Mouse (Mus musculus) urinary bladder, postnatal 25 days (tissue): ENCODE results near the gene Kalrn.

ENCODE experiments used
- DNase-seq: peaks from one replicate; pipeline ENCODE4 v3.0.0; 2022; ENCODE audit warnings: low spot score

Kalrn gene

DNA sequence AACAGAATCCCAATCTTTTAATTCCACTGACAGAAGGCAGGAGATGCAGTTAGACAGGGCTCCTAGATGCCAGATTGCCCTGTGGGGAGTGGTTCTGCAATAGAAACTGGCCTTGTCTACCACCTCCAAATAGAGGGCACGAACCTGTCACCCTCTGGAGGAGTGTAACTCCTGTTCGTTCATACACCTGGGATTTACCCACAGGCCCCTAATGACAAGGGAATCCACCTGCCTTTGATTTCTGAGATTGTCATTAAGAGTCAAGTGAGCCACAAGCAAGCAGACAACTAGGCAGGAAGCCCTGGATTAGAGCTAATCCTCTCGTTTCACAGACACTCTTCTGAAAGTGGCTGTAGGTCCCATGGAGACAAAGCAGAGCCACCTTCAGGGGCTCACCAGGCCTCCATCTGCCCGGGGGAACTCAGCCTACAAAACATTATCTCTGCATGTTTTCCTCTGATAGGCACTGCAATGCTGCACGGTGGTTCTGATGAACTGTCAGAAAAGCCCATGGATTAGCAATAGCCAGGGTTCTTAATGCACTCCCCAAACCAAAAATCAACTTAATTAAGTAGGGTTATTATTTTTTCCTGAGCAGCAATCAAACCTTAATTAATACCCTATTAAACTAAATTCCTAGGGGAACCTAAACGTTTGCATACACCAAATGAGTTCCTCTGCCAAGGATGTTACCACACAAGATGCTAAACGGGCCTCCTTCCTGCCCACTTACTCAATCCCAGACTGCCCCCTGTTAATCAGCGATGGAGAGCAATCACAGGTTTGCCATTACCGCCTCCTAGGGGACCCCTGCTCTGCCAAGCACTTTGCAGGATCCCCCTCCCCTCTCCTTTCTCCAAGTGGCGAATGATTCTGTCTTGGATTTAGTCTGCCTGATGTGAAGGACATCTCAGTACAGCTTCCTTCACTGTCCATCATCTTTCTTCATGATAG, 312.1 kb downstream of the Kalrn start:
- DNase-seq = no peak

DNA sequence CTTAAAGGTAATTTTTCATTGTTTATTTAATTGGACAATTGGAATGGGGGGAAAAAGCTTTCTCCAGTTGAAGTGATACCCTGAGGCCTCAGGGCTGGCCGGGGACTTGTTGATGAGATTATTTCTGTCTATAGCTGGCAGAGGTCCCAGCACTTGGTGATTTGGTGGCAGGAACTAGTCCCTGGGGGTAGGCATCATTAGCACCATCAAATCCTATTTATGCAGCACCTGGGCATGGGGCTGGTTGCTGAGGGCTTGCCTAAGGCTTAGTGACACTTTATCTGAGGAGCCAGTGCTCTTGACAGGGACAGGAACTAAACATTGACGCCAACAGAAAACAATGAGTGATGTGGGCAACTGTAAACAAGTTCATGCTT, 318.7 kb downstream of the Kalrn start:
- DNase-seq = no peak

DNA sequence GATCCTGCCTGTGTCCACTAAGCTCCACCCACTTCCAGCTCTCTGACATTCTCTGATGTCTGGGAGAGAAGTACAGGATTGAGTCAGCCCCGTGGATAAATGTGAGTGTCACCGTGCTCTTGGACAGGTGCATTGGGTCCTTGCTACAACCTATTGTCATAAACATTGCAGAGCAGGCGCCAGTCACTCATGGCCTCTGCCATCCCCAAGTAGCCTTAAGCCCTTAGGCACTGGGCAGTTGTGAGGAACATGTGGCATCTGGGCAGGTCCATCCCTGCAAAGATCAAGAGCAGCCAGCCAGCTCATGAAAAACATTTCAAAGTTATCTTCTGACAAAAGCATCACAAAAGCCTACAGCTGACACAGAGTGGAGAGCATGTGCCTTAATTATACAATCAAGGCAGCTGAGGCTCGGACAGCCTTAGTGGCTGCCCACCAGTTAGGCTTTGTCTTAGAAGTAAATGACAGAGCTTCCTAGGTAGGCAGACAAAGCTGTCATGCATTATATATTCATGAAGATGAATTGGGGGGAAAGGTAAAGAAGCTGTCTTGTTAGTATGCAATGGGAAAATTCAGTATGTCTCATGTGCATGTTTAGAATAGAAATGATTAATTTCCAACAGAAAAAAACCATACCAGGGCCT, 319.2 kb downstream of the Kalrn start:
- DNase-seq = no peak

DNA sequence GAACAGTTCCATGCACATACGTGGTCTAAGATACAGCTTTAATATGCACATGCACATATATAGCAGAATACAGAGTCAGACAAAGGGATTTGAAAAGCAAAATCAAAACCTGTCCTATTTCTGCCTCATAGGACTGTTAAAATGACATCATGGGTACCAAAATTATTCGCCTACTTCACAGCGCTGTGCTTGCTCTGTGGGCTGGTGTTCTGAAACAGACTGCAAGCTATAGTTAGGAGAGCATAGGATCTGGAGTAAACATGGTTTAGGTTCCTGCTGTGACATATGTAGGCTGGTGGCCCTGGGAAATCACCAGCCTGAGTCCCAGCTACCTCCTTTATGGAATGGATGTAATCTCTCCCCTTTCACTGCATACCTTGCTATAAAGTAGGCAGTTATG, 320.7 kb downstream of the Kalrn start:
- no peak for DNase-seq

DNA sequence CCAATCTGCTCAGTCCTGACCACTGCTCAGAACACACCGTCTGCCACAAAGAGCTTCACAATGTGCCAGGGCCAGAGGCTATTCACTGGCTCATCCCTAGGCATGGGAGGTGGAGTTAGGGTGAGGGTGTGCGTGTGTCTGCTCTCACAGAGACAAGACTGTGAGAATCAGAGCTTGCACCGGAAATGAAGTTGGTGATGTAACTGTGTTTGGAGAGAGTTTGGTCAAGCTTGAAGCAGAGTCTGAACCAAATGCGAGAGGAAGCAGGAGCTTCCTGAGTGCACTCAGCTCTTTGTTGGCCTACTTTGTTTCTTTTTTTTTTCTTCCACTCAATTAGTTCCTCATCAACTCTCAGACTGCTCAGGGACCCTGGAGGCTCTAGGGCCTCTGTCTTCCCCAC, 325.1 kb downstream of the Kalrn start:
- no peak for DNase-seq

DNA sequence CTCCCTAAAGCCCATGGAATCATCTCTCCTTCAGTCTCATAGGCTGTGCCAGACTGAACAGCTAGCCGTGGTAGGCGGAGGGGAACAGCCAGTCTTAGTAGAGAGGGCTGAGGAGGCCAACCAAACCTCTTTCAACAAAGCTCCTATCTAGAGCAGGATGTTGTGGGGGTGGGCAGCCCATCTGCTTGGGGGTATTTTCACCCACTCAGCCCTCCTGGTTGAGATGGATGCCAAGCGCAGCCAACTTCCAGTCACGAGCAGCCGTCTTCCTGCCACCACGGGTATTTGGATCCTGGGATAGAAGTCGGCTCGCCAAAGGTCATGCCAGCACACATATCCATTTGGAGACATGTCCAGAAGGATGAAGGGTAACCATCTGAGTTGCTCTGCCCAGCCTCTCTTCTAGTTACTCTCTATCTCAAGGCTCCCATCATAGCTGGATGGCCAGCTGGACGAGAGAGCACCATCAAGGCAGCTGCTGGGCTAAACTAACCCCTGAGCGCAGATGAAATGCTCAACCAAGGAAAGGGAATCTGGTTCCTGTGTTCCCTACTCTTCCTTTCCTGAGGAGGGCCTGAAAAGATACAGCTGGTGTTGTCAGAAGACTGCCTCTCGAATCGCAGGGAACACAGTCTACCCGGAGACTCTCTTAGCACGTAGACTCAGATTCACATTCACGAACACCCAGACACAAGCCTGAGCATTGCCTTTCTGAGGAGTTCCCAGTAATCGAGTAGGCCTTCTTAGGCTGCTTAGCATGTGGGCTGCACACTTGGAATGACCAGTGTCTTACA, 331.2 kb downstream of the Kalrn start:
- DNase-seq = no peak

DNA sequence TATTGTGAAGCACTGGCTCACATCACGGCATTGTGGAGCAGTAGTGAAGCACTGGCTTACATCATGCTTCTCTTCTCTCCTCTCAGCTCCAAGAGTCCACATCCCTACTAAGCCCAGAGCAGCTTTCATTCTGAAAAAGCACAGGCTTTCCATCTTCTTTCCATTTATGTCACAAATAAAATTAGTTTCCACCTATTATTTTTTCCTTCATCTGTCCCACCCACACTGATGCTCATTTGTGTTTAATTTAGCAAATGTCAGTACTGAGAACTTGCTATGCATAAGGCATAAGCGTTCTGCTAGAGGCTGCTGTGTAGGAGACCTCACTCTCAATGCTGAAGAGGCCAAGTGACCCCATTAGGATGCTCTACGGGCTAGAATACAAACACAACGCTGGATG, 333.7 kb downstream of the Kalrn start:
- DNase-seq = no peak

DNA sequence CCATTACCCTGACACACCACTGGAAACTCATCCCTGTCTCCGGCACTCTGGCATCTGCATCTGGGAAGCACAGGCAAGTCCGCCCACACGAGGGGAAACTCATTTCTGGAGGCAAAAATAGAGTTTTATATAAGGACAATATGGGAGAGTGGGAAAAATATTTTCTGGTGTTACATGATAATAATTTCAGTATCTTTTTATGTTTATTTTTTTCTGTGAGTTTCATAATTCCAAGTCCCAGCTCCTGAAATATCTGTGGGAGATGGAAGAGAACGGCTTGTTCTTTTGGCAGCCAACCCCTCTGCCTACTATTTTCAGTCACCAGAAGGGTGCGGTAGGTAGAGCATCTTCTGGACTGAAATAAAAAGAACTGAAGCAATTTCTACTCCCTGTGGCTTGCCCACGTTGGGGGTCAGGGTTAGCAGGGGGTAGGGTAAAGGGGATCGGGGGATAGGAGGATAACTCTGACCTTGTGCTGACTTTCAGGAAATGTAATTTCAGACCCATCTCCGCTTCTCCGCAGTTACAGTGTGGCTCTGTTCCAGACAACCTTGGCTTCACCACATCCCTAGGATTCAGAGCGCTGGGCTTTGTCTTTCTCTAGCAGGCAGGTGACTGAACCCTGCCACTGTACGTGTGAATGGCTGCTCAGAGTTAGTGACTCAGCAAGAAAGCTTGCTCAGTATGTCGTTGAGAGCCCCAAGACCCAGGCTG, 336.3 kb downstream of the Kalrn start:
- no peak for DNase-seq

DNA sequence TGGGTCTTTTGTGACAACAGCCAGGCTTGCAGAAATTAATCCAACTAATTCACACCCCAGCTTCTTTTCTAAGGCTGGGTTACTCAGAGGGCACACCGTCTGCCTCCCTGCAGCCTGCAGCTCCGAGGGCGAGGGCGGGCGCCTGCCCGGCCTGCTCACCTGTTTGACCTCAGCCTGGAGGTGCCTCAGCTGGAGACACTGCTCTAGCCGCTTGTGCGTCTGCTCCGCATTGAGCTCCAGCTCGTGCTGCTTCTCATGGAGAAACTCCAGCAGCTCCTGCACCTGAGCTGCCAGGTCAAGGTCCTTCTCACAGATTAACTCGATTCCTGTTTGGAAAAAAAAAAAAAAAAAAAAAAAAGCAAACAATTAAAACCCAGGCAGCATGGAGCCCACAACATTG, 338.2 kb downstream of the Kalrn start:
- DNase-seq = no peak

DNA sequence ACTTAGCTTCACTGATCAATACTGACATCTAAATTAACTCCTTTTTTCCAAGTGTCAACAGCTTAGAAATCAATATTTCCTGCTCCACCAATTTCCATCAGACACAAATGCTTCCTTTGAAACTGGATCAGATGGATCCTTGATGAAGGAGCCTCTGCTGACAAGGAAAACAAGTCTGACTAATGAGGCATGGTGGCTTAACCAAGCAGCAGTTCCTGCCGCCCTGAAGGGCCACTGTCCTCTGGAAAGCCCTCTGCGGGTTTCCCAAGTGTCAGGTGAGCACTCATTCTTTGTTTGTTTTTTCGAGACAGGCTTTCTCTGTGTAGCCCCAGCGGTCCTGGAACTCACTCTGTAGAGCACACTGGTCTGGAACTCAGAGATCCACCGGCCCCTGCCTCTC, 341.4 kb downstream of the Kalrn start:
- DNase-seq = no peak

DNA sequence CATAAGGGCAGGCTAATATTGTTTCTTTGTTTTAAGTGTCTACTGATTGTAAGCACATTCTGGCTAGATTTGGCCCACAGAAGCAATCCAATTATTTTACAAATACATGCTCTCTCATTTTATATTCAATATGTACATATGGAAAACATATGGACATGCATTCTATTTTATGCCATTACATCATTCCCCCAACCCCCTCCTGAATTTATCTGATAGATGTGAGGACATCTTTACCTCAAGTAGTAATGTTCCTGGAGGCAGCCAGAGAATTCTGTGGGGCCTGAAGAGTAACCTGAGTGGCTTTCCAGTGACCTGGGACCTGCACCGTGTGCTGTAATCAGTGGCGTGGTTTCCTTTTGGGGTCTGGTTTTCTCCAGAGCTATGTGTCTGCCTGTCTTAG, 342.2 kb downstream of the Kalrn start:
- DNase-seq = no peak

DNA sequence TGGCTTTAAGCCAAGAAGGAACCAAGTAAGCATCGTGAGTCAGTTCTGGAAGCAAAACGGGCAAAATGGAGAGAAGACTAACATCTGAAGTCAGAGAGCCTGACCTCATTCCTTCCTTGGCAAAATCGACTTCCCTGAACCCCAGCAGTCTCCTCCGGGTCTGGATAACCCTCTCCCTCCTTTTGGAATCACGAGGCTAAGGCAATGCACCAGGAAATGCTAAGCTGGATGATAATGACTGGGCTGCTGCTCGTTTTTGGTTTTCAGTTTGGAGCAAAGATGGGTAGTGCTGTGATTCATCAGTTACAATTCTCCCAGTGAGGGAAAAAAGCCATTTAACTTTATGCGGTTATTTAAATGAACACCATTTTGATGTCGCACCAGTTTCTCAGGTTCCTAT, 344.0 kb downstream of the Kalrn start:
- no peak for DNase-seq

DNA sequence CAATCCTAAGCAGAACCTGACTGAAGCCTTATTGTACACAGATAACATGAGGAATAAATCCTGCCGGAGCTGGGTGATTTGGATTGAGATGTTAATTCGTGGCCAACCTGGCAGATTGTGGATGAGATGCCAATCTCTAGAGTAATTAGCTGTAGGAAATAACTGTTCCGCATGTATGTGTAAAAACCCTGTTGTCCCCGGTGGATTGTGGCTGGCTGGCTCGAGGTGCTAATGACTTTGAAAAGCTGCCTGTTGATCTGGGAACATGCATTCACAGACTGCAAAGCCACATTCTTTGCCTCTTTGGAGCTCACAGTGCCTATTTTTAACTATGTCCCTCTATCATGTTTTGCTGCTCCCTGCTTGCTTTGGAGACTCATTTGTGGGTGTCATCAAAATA, 344.7 kb downstream of the Kalrn start:
- no peak for DNase-seq

DNA sequence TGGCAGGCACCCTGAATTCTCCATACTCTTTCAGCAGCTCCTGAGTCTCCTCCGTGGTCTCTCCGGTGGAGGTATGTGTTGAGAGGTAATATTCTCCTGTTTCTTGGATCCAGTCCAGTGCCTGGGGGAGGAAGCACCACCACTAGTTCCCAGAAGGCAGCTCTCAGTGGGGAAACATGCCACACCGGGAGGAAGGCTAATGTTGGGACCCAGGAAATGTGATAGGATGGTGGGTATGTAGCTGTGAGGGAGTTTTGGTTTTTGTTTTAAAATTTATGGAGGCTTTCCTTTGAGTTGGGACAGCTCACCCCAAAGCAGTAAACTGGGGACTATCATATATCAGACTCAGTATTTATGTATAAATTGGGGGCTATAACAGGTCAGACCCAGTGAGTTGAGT, 361.2 kb downstream of the Kalrn start:
- DNase-seq = no peak

DNA sequence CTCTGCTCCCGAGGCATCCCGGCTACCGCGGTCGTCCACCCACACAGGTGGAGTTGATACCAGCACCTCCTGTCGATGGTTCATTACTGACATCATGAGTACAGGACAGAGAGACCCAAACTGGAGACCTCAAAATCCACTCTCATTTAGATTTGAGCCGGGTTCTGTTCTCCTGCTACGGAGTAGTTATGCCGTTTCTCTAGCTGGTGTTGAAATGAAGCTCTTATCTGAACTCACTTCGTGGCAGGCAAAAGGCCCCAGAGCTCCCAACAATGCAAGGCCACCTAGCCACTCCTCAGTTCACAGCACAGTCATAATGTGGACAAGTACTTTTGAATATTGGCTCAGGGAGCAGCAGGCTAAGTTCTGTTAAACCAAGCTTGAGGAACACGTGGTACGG, 362.1 kb downstream of the Kalrn start:
- DNase-seq = no peak

DNA sequence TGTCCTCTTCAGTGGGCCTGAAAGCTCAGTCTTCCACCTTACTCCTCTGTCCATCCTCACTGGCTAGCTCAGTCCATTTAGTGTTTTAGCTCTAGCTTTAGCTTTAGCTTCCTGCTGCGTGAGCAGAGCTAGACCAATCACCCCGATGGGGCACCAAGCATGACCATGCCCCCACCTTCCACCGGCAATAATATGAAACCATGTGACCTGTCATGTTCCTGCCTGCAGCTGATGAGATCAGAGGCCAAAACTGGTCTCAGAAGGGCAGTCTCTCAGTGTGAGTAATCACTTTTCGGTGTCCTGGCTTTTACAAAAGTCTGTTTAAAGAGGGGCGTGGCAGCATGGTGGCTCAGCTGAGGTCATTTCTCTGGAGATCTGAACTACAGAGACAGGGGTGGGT, 364.6 kb downstream of the Kalrn start:
- no peak for DNase-seq

DNA sequence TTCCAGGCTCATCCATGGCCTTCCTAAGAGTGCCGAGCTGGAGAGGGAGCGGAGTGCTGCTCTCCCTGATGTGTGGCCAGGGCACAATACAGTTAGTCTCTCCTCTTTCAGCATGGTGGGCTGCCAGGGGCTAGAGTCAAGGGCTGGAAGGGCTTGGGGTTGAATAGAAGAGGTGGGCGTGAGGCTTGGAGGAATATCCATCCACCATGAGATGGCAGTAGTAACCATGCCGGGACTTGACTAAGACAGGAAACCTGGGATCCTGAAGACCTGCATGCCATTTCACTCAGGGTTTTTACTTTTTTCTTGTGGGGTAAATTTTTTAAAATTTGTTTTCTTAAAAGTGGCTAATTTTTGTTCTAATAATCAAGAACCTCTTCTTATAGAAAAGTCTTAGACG, 365.4 kb downstream of the Kalrn start:
- no peak for DNase-seq

DNA sequence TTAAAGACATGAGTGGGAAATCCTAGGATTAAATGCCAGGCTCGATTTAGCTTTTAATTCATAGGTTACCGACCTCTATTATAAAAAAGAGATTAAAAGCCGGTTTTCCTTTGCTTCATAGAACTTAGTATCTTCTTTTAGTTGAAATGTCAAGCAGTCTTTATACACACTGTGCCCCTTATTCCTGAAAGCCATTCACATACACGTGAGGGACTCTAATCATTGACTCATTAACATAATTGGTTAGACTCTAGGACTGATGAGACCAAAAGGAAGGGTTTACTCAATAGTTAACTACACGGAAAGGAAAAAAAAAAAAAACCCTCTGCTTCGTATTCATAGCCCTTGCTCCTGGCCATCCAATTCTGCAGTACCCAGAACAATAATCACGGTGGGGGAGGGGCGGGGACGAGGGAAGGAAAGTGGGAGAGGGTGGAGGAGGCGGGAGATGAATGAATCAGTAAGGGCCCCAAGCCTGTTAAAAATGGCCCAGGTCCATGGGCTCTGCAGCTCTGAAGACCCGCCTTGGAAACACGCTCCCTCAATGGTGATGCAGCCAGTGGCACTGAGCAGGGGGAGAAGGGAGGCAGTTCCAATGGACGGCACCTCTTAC, 368.7 kb downstream of the Kalrn start:
- DNase-seq = no peak

DNA sequence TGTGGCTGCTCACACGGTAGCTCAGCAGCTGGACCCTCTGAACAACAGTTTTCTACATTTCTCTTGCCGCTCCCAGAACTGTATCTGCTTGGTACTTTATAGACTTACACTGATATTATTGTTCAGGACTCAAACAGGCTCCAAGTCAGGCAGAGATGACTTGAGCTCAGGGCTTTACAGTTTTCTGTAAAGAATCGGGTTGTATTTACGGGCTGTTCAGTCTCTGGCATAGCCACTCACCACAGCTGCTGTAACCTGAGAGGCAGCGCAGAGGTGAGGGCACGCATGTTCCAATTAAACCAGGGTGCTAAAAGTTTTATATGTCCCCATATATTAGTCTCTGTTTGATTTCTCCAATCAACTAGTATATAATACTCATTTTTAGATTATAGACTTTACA, 373.8 kb downstream of the Kalrn start:
- DNase-seq = no peak

DNA sequence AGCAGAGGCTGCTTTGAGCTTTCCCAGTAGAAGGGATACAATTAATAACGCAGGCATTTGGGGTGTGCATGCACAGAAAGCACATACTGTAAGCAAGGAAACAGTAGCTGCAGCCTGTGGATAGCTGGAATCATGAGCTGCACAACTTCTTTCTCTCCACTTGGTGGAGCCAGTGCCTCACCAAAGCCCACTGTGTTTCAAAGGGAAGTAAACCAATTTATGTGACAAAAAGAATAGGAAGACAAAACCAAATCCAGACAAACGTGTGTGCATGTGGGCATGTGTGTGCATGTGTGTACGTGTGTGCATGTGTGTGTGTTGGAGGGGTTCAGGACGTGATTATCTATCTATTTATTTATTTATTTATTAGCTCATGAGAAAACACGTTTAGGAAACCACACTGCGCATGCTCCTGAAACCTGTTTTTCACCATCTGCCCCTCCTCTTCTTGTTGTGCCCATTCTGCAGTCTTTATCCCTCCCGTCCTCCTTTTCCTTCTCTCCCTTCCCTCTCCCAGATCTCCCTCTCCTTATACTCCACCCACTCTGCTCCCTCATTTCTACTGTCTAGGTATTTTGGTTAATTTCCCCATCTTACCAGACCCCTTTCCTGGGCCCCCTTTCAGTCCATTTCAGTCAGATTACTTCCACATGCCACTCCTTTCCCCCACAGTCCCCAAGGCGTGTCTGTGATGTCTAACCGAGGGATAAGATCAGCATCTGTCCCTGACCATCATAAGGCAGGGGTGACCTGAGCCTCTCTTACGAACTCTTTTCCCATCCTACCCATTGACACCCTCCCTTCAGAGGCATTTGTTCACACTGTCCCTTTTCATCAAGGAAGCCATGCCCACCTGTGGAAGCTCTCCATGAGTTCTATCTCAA, 380.1 kb downstream of the Kalrn start:
- peak; percentile 13 for DNase-seq

DNA sequence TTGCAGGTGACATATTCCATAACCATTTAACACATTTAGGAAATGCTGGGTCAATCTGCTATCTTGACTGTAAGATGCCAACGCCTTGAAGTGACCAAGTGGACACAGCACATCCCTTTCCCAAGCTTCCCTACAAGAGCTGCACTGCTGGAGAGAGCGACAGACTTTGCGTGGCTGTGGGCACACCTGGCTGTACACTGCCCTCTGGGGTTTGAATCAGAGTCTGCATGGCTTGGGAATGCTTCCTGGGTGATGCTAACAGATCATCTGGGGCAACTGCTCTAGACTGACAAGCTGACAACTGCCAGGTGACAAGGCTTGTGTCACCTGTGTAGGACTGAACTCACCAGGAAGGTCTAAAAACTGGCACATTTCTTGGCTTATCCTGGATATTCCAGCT, 388.6 kb downstream of the Kalrn start:
- no peak for DNase-seq
